Mouse (Mus musculus) layer of hippocampus, postnatal 10 days (tissue): ENCODE data around the gene Arfgef3. TPM values are rescaled to one million over a fixed set of nuclear protein-coding genes. Genes with fewer than 3 reads are reported as not detected.
"Not testable (repeated sequence)": the region's sequence is repeated elsewhere in the genome, so short reads cannot be mapped to it uniquely, and the experiment has no call there.

Experiments
- DNase-seq, 2 experiments: peaks; one replicate each; pipeline ENCODE4 v3.0.0; 2021; ENCODE audit warnings: low spot score in 2 of 2
- total RNA-seq, 2 experiments: library from RNA; stranded (reverse); gene quantifications; 2 replicates each; pipeline ENCODE4 v1.2.3; 2021

Gene Arfgef3
- total RNA-seq, 2 experiments from 2014 or later: 79.3 to 80.2 TPM

GRCm38 (mm10) chr10:18688234-18688633, 55.5 kb downstream of the Arfgef3 start:
- DNase-seq: no peak

DNA sequence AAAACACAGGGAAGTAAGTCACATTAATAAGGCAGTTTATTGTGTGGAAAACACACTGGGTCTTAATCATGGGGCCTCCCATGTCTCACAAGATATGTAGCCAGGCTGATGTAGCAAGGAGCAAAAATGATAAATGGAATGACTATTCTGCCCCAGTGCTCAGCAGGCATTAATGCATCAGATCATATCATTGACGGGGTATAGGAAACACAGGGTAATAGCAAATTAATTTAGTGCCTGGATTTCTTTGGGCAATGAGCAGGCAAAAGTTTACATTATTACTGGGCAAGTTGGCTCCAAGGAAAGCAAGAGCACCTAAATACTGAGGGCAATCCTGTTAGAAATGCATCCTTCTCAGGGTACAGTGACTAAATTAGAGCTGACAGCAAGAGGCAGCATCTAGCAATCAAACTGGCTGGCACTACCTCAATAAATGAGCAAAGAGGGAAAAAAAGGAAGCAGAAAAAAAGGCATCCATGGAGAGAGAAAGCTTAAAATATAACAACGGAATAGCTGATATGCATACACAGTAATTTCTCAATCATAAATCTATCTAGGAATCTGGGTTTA, 62.3 kb downstream of the Arfgef3 start:
- DNase-seq: no peak

DNA sequence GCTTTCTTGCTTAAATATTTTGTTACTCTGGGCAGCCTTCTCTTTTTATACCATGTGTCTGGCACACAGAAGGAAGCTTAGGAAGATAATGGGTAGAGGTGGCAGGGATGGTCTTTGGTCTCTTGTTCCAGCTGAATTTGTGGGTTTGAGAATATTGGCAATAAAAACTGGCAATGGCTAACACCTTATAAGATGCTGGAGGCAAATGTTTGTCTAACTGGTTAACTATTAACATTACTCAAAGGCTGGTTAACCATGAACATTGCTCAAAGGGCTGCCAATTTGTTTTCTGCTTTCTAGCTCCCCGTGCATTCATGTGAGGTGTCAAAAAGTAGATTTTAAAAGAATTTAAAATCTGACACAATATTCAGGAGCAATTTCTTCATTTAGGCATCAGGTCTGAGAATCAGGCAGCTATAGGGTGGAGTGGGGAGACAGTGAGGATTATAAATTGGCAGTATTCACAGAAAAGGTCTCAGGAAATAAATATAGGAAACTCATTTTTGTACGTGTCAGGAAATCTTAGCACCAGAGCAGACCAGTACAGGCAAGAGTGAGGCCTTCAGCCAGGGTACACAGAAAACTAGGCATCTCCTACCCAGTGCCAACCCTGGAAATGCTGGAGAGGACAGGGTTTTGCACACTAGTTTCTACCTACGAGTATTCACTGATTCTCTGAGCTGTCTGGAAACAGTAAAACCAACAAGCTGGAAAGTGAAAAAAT, 62.9 kb downstream of the Arfgef3 start:
- no peak for DNase-seq

DNA sequence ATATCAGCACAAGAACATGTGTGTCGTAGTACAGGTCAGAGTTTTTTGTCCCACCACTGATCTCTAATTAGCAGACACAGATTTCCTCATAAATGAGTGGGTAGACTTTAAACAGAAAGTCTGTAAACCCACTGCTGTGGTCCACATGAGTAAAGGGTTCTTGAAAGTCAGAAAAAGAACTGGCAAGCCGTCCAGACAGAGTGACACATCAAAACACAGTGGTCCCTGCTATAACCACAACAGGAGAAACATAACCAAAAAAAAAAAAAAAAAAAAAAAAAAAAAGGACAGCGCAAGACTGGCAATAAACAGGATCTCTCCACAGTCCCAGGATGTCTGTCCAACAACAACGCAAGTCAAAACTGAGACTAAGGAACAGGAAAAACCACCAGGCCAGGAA, 64.9 kb downstream of the Arfgef3 start:
- no peak for DNase-seq

DNA sequence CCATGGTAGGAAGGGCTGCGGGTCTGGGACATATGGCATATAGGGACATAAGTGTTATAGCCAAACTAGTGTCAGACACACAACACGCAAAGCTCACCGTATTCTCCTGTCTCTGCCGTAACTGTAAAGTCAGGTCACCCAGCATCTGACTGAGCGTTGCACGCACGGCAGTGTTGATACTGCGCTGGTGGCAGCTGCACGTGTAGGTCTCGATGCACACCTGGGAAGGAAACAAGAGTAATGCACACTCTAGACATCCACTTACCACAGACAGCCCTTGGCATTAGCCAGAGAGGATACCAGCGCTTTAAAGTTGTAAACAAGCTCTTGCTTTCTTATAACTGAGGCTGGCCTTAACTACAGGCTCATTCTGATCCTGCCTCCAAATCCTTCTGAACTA, 79.0 kb downstream of the Arfgef3 start:
- DNase-seq: no peak

DNA sequence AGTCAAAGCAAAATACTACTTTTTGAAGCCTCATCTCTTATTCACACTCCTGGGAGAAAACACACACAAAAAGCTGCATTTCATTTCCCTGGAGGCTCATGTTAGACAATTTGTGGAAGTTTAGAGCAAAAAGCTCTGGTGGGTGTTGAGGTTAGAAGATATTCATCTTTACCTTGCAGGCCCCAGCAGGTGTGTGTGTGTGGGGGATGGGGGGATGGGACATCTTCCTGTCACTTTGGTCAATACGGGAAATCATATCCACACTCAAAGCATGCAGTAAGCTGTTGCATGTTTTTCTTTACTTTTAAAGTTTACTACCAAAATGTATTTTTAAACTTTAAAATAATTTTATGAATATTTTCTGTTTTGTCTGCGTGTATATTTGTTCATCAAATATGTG, 79.7 kb downstream of the Arfgef3 start:
- DNase-seq: no peak

DNA sequence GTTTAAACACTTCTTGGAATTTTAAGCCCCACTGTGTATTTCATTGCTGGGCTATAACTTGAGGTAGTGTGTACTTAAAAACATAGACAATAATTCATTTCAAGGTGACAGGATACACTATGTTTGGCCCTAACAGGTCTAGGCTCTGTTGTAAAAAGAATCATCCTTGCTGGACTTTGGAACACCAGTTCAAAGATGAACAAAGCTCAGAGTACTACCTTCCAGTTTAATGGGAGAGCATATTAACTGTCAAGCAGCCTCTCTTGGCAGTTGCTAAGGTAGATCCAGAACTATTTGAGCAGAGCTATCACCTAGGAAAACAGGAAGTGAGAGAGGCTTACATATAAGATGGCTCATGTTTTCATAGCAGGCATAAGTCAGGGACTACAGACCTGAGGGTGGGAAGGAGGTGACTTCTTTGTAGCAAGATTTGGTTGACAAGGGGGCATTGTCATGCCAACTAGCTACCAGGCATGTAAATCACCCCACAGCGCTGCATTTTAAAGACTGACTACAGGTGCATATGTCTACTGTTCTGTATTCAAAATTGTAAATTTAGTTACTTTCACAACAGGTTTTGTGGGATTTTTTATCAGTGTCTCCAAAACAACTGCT, 82.0 kb downstream of the Arfgef3 start:
- DNase-seq: no peak

DNA sequence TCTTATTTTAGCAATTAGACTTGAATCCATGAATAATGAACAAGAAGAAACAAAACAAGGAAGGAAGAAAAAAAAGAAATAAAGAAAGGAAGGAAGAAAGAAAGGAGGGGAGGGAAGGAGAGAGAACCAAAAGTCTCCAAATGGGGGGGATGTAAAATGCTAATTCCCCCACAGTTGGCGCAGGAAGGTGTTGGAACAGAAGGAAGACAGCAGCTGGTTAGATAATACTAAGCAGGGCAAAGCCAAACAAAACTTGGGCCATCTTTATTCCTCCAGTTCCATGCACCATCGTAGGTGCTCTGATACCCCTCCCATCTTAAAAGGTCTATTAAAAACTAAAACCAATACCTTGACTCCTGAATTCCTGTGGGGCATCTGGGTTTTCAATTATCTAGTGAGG, 82.8 kb downstream of the Arfgef3 start:
- no peak for DNase-seq

DNA sequence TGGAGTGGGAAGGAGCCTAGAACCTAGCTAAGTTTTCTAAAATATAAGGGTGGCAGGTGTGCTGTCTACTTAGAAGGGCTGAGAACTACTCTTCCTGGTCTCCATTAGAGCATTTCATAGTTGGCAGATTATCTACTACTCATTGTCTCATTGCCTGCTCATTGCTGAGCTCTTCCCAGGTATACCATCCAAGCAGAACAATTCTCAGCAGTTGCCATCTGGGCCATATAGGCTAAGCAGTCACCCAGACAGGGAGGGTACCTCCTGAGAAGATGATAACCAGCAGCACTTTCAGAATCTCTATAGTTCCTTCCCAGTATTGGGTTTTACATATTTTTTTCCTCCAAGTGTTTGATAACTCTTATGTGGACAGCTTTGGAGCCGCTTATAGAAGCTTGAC, 86.2 kb downstream of the Arfgef3 start:
- DNase-seq: no peak

- DNase-seq: no peak
These were observed 96.7 kb downstream of the Arfgef3 start for GRCm38 (mm10) chr10:18647069-18647468.

GRCm38 (mm10) chr10:18646035-18646434, 97.7 kb downstream of the Arfgef3 start:
- no peak for DNase-seq

GRCm38 (mm10) chr10:18644346-18644745, 99.4 kb downstream of the Arfgef3 start:
- no peak for DNase-seq

DNA sequence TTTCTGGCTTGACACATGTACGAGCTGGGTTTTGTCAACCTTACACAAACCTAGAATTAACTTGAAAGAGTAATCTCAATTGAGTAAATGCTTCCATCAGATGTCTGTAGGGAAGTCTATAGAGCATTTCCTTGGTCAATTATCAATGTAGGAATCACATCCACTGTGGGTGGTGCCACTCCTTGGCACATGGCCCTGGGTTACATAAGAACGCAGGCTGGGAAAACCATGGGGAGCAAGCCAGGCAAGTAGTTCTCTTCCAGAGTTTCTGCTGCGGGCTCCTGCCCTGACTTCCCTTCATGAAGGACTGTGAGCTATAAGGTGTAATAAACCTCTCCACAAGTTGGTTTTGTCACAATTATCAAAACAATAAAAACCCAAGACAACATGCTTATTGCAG, 100.2 kb downstream of the Arfgef3 start:
- DNase-seq: no peak

GRCm38 (mm10) chr10:18642854-18643253, 100.9 kb downstream of the Arfgef3 start:
- DNase-seq: no peak

GRCm38 (mm10) chr10:18640596-18640995, 103.2 kb downstream of the Arfgef3 start:
- no peak for DNase-seq

DNA sequence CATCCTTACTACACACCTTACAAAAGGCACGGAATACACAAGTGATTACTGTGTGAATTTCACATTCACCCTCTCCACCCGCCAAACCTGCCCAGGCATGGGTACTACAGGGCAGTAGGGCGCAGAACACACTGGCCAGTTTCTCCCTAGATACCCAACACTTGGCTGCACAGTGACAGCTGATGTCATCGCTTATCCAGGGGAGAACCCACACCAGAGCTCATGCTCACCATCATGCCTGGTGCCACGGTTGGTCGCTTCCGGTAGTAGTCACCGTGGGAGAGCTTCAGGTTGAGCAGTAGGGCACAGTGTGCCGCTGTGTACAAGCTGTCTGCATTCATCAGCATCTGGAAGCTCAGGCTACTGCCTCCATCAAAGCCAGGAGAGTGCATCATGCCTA, 108.3 kb downstream of the Arfgef3 start:
- no peak for DNase-seq

- no peak for DNase-seq
These were observed 109.3 kb downstream of the Arfgef3 start for GRCm38 (mm10) chr10:18634405-18634985.

DNA sequence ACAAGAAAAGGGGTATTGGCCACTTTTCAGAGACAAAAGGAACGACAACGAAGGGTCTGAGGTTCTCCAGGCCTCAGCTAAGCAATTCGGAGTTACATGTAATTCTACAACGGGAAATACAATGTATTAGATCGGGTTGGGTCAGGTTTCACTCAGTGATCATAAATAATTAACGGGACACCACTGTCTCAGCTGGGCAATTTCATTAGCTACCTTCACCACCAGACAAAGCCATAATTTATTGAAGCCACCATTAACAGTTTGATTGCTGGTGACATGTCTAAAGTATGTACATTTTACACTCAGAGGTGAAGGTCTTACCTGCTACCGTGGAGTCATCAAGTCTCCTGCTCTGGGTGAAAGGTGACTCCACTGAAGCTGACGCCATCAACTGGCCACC, 113.3 kb downstream of the Arfgef3 start:
- no peak for DNase-seq

DNA sequence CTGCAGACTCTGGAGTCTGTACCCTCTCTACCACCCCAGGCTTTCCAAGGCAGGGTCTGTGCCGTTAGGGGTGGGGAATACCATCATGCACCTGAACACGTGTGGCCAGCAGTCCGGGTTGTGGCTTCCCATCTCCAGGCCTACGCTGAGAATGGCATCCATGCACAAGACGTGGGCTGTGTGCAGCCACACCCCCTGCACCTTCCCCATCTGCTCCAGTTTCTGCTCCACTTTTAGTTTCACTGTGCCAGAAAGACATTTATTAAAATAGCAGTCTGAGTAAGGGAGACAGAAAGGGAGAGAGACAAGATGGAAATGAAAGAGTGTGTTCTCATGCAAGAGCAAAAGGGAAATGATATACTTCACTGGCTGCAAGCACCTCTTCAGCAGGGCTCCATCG, 116.2 kb downstream of the Arfgef3 start:
- DNase-seq: no peak

- DNase-seq: no peak
These were observed 131.0 kb downstream of the Arfgef3 start for GRCm38 (mm10) chr10:18612796-18613195.

DNA sequence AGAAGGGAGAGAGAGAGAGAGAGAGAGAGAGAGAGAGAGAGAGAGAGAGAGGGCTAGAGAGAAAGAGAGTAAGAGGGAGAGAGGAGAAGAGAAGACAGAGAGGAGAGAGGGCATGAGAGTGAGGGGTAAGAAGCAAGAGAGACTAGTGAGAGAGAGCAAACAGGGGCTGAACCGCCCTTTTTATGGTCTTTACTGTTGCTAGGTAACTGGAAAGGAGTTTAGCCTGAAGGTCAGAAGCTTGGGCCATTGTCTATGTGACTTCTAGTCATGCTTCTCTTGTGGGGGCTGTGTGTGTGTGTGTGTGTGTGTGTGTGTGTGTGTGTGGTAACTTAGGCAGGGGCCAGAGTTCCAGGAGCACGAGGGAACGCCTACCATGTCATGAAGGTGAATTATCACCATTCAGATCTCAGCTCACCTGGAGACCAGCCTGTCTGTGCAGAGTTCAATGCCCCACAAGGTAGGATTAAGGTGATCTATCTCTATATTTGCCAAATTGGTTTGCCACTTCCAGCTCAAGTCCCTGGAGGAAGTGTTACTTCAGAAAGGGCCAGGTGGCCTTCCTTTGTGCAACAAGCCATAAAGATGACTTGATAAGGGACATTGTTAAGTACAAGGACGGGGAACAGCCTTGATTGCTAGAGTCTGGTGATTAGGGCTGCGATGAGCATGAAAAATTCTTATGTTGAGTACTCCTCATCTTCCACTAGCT, 138.8 kb downstream of the Arfgef3 start:
- not testable (repeated sequence) for DNase-seq

- DNase-seq: peak; percentile 86
These were observed 141.7 kb downstream of the Arfgef3 start for GRCm38 (mm10) chr10:18602030-18602429.
